Mouse (Mus musculus): ENCODE data around the gene Elf4. TPM values are rescaled to one million over a fixed set of nuclear protein-coding genes. Genes with fewer than 3 reads are reported as not detected.
"Not testable (repeated sequence)": the region's sequence is repeated elsewhere in the genome, so short reads cannot be mapped to it uniquely, and the experiment has no call there.

The Elf4 gene
- polyA plus RNA-seq, 1 experiment from 2014 or later: 13.0 TPM

DNA sequence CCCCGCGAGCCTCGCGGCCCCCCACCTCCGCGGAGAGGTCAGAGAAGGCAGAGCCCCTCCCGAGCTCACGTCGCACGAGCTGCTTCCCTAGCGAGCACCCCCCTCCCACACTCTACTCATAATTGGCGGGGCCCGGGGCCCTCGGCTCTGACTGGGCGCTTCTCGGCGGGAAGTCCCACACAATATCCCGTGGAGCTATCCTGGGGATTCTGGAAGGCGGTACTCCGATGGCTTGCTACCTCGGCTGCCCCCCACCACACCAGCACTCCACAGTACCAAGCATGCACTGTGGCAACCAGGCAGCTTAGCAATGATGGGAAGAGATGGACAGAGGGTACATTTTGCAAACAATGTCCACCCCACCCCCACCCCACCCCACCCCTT lies 8.4 kb downstream of the Elf4 start:
- 14% methylated on average over 10 of the region's 21 CpGs for WGBS

DNA sequence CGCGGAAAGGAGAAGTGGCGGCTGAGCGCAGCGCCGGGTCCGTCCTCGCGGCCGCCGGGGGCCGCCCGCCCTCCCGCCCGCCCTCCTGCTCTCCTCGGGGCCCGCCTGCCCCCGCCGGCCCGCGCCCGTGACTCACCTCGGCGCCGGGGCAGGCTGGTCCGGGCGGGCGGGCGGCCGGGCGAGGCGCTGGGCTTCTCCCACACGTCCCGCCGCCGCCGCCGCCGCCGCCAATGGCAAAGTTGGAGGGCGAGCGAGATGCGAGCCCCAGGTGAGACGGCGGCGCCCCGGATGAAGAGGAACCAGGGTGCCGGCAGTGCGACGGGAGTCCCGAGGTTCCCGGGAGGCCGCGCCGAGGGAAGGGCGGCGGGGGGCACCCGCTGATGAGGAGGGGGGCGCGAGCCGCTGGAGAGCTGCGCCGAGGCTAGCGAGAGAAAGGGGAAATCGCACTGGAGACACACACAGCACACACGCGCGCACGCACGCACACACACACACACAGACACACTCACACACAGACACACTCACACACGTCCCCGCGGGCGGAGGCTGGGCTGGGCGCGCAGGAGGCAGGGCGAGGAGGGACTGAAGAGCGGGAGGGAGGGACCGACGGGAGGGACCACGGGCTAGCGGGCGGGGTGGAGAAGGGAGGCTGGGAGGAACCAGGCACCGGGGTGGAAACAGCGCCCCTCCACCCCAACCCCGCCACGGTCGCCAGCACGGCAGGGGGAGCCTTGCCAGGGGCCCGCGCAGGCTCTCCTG lies 9.0 kb downstream of the Elf4 start:
- 0 out of 2 replicates have a peak, but pooled peaks cover 7% of the 10 kb centered on the region for H3K4me1 ChIP-seq (replicated peaks)
- H3K36me3 ChIP-seq: no peaks in the 10 kb centered on the region
- H3K9ac ChIP-seq: peak overlapping the region; percentile 72
- H3K4me3 ChIP-seq (replicated peaks): peak overlapping the region; percentile 57
- H3K27me3 ChIP-seq (replicated peaks): no peaks in the 10 kb centered on the region
- no peaks in the 10 kb centered on the region for H3K9me3 ChIP-seq
- H3K27ac ChIP-seq: peak overlapping the region; percentile 79
- 16% methylated on average over 42 of the region's 91 CpGs for WGBS
- peak overlapping the region; percentile 62 for H3K4me2 ChIP-seq (replicated peaks)
- peak; percentile 93 for ATAC-seq

More for the DNA sequence above, 8.4 kb downstream of the Elf4 start:
- H3K9ac ChIP-seq: peak overlapping the region; percentile 72
- no peaks in the 10 kb centered on the region for H3K36me3 ChIP-seq
- peak overlapping the region; percentile 71 for H3K27ac ChIP-seq
- no peaks in the 10 kb centered on the region for H3K9me3 ChIP-seq
- peak; percentile 72 for ATAC-seq
- H3K27me3 ChIP-seq (replicated peaks): no peaks in the 10 kb centered on the region
- H3K4me2 ChIP-seq (replicated peaks): peak overlapping the region; percentile 62
- 0 out of 2 replicates have a peak, but pooled peaks cover 7% of the 10 kb centered on the region for H3K4me1 ChIP-seq (replicated peaks)
- H3K4me3 ChIP-seq (replicated peaks): peak overlapping the region; percentile 57

DNA sequence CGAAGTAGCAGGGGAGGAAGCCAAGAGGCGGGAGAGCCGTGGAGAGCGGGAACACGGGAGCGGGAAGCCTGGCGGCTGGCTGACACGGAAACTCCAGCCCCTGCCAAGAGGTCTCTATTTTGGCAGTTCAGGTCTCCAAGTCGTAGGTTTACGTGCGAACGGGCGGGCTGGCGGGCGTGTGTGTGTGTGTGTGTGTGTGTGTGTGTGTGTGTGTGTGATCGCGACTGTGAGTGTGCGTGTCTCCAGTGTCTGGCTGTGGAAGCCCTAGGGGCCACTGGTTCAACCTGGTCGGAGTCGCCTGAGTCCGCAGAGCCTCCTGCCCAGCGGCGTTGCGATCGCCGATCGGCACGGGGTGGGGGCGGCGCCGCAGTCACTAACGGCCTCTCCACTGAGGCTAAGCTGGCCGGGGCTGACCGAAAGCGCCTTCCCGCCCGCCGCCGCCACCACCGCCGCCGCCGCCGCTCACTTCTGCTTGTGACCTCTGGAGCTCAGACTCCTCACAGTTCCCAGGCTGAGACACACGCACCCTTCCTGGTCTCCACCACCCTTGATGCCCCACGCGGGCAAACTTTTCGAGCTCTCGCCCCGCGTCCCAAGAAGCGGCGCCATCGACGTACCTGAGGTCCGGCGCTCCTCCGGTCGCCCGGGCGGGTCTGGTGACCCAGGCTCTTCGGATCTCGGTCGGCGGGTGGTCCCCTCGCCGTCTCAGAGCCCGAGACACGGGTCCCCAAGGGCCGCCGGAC lies 9.8 kb downstream of the Elf4 start:
- Histone ChIP-seq H3K27ac (peak overlapping the region; percentile 79), H3K4me3 (replicated peaks) (peak overlapping the region; percentile 57), H3K4me2 (replicated peaks) (peak overlapping the region; percentile 62), H3K4me1 (replicated peaks) (0 out of 2 replicates have a peak, but pooled peaks cover 7% of the 10 kb centered on the region), H3K27me3 (replicated peaks) (no peaks in the 10 kb centered on the region), H3K9me3 (no peaks in the 10 kb centered on the region), H3K36me3 (no peaks in the 10 kb centered on the region), H3K9ac (peak overlapping the region; percentile 72)
- peak; percentile 14; the same call in 1 of the 2 replicates for ATAC-seq
- WGBS: 23% methylated on average over 70 of the region's 71 CpGs

DNA sequence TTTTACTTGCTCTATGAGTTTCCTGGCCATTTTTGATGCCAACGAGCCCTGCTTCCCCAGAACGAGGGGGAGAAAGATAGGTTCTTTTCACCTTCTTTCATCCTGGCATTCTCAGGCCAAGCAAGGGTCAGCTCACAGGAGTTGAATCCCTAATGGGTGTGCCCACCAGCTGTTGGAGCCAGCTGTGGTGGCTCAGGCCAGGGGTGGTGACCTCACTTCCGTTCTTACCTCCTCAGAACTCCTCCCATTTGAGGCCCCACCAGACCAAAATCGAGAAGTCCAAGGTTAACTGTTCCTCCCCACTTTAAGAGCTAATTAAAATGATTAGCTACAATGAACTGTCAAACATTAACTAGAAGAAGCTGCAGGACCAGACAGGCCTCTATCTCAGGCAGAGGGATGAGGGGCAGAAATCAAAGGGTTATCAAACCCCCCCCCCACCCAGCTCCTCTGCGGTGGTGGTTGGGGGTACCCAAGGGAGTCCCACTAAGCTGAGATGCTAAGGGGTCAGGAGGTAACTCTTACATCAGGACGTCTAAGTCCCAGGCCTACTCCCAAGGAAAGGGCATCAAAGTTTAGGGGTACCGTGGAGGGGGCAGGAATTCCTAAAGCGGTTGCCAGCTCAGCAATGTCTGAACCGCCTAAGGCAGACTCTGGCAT lies 10.6 kb downstream of the Elf4 start:
- H3K9ac ChIP-seq: peak overlapping the region; percentile 72
- peak overlapping the region; percentile 79 for H3K27ac ChIP-seq
- peak overlapping the region; percentile 62 for H3K4me2 ChIP-seq (replicated peaks)
- H3K4me3 ChIP-seq (replicated peaks): peak overlapping the region; percentile 57
- H3K9me3 ChIP-seq: no peaks in the 10 kb centered on the region
- no peaks in the 10 kb centered on the region for H3K36me3 ChIP-seq
- H3K27me3 ChIP-seq (replicated peaks): no peaks in the 10 kb centered on the region
- ATAC-seq: peak; percentile 35
- WGBS: 27% methylated on average over 9 of the region's 9 CpGs
- H3K4me1 ChIP-seq (replicated peaks): 0 out of 2 replicates have a peak, but pooled peaks cover 7% of the 10 kb centered on the region

DNA sequence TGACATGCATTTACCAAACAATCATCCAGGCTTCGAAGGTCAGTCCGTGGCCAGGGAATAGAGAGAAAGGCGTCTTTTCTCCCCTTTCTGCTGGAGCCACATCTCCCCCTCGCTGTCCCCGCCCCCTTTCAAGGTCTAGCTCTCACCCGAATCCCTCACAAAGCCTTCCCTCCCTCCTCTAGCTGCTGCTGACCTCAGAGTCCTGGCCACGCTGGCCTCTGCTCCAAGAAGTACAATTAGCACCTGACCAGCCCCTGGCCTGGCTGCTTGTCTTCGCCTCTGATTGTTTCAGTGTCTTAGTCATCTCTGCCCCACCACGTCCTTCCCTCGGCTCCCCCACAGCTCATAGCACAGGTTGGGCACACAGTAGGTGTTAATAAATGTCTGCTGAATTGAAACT lies 13.3 kb downstream of the Elf4 start:
- WGBS: 42% methylated on average over 10 of the region's 10 CpGs
- no peak for ATAC-seq
- H3K4me1 ChIP-seq (replicated peaks): 0 out of 2 replicates have a peak, but pooled peaks cover 3% of the 10 kb centered on the region
- no peaks in the 10 kb centered on the region for H3K27me3 ChIP-seq (replicated peaks)
- no peaks in the 10 kb centered on the region for H3K36me3 ChIP-seq
- no peak overlapping the region for H3K27ac ChIP-seq
- no peak overlapping the region for H3K4me3 ChIP-seq (replicated peaks)
- no peak overlapping the region for H3K9ac ChIP-seq
- H3K9me3 ChIP-seq: no peaks in the 10 kb centered on the region
- 0 out of 2 replicates have a peak overlapping the region, but pooled peaks have one; percentile 17 for H3K4me2 ChIP-seq (replicated peaks)

DNA sequence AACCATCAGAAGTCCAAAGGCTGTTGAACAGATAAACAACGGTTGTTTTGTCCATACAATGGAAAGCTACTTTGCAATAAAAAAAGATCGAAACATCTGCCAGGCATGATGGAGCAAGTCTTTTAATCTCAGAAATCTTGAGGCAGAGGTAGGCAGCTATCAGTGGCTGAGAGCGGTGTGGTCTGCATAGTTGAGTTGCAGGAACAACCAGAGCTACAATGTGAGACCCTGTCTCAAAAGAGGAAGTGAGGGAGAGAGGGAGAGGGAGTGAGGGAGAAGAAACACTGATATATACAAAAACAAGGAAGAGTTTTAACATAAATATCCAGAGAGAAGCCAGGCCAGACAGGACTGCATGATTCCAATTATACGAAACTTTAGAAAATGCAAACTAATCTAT lies 18.3 kb downstream of the Elf4 start:
- Histone ChIP-seq H3K4me3 (replicated peaks) (no peak overlapping the region), H3K4me2 (replicated peaks) (no peak overlapping the region), H3K27ac (no peak overlapping the region), H3K36me3 (no peaks in the 10 kb centered on the region), H3K27me3 (replicated peaks) (no peaks in the 10 kb centered on the region), H3K9ac (no peak overlapping the region), H3K9me3 (no peaks in the 10 kb centered on the region), H3K4me1 (replicated peaks) (no peaks in the 10 kb centered on the region)
- no peak for ATAC-seq
- 65% methylated on average over 4 of the region's 4 CpGs for WGBS

DNA sequence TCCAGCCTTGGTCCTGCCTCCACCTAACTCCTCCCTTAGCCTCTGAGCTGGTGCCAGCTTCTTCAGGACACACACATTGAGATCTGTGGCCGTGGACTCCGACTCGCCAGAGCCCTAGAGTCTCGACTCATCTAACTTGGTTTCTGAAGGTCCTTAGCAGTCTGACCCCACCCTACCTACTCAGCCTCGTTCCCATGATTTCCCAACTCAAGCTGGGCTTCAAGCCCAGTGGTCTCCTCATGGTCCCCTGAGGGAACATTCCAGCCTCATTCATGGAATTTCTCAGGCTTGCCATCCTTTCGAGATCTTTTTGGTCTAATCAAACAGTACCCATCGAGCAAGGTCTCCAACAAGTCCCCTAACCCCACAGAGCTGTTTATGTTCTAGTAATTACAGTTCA lies 21.0 kb downstream of the Elf4 start:
- no peak overlapping the region for H3K27ac ChIP-seq
- WGBS: 69% methylated on average over 7 of the region's 7 CpGs
- H3K36me3 ChIP-seq: no peaks in the 10 kb centered on the region
- H3K9ac ChIP-seq: no peak overlapping the region
- H3K4me3 ChIP-seq (replicated peaks): no peak overlapping the region
- H3K9me3 ChIP-seq: no peaks in the 10 kb centered on the region
- no peak for ATAC-seq
- H3K27me3 ChIP-seq (replicated peaks): no peaks in the 10 kb centered on the region
- H3K4me2 ChIP-seq (replicated peaks): no peak overlapping the region
- peaks cover 8% of the 10 kb centered on the region for H3K4me1 ChIP-seq (replicated peaks)

DNA sequence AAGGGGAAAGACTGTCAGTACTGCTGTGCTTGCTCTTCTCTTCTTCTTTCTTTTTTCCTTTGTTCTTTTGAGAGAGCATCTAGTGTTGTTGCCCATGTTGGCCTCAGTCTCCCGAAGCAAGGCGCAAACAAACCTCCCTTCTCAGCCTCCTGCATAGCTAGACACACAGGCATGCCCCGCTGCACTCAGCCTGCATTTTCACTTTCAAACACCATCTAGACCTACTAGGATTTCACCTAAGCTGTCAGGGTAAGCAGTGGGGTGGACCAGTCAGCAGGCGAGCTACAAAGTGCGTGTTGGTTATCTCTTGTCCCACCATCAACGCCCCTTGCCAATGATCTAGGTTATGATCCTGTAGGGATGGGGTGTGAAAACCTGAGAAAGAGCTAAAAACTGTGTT lies 21.4 kb downstream of the Elf4 start:
- H3K9ac ChIP-seq: no peak overlapping the region
- no peak for ATAC-seq
- no peaks in the 10 kb centered on the region for H3K27me3 ChIP-seq (replicated peaks)

DNA sequence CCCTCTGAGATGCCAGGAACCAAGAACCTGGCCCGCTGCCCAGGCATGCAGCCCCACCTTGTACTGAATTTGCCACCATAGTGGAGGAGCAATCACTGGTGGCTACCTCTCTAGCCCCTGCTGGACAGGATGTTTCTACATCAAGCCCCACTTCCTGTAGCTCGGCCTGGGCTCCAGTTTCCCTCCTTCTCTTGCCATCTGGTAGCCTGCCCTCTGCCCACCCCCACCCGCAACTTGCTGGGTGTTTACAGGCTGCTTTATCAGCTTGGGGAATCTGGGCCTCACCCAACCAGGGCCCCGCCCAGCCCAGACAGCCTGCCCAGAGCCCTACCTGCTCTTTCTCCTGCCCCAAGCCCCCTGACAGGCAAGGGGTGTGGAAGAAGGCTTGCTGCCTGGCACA lies 23.9 kb downstream of the Elf4 start:
- H3K9me3 ChIP-seq: no peaks in the 10 kb centered on the region
- H3K4me3 ChIP-seq (replicated peaks): no peak overlapping the region
- no peak overlapping the region for H3K27ac ChIP-seq
- no peak overlapping the region for H3K4me2 ChIP-seq (replicated peaks)
- no peaks in the 10 kb centered on the region for H3K36me3 ChIP-seq
- WGBS: 35% methylated on average over 4 of the region's 4 CpGs
- no peaks in the 10 kb centered on the region for H3K27me3 ChIP-seq (replicated peaks)
- H3K4me1 ChIP-seq (replicated peaks): peaks cover 16% of the 10 kb centered on the region
- no peak overlapping the region for H3K9ac ChIP-seq
- ATAC-seq: peak; percentile 76

More for the DNA sequence above, 21.4 kb downstream of the Elf4 start:
- Histone ChIP-seq H3K4me1 (replicated peaks) (peaks cover 8% of the 10 kb centered on the region), H3K27ac (no peak overlapping the region), H3K36me3 (no peaks in the 10 kb centered on the region), H3K9me3 (no peaks in the 10 kb centered on the region), H3K4me3 (replicated peaks) (no peak overlapping the region), H3K4me2 (replicated peaks) (no peak overlapping the region)
- 88% methylated on average over 6 of the region's 6 CpGs for WGBS

DNA sequence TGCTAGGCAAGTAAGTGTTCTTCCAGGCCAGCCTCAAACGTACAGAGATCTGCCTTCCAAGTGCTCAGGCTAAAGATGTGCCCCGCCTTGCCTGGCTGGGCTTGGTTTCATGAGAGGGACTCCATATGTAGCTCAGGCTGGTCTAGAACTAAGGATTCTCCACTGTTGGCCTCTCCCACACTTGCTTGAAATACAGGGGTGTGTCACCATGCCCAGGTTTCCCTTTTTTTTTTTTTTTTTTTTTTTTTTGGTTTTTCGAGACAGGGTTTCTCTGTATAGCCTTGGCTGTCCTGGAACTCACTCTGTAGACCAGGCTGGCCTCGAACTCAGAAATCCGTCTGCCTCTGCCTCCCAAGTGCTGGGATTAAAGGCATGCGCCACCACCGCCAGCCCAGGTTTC lies 26.9 kb downstream of the Elf4 start:
- not testable (repeated sequence) for H3K27ac ChIP-seq; ATAC-seq; H3K4me2 ChIP-seq (replicated peaks); H3K36me3 ChIP-seq; H3K4me3 ChIP-seq (replicated peaks); H3K9me3 ChIP-seq; H3K27me3 ChIP-seq (replicated peaks); H3K9ac ChIP-seq
- WGBS: 82% methylated on average over 6 of the region's 7 CpGs
- peaks cover 26% of the 10 kb centered on the region for H3K4me1 ChIP-seq (replicated peaks)

DNA sequence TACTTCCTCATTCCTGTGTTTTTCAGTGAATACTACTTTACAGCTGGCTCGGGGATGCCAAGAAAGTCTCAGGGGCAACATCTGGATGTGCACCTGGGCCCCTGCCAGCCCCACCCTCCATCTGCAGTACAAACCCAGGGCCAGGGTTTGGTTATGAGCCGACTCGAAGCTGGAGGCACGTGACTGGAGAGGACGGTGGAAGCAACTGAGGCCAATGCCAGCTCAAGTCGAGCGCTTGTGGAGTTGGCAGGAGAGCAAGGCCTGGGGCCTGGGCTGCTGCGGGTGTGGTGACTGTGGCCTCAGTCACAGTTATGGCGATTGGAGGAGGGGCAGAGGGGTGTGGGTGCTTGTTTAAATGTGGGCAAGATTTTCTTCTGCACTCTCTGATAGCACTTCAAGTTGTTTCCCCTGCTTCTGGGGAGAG lies 27.4 kb downstream of the Elf4 start:
- ATAC-seq: no peak
- H3K27ac ChIP-seq: no peak overlapping the region
- H3K4me2 ChIP-seq (replicated peaks): no peak overlapping the region
- no peak overlapping the region for H3K9ac ChIP-seq
- H3K9me3 ChIP-seq: no peaks in the 10 kb centered on the region
- H3K36me3 ChIP-seq: no peaks in the 10 kb centered on the region
- no peaks in the 10 kb centered on the region for H3K27me3 ChIP-seq (replicated peaks)
- no peak overlapping the region for H3K4me3 ChIP-seq (replicated peaks)
- WGBS: 65% methylated on average over 9 of the region's 9 CpGs
- peaks cover 26% of the 10 kb centered on the region for H3K4me1 ChIP-seq (replicated peaks)

DNA sequence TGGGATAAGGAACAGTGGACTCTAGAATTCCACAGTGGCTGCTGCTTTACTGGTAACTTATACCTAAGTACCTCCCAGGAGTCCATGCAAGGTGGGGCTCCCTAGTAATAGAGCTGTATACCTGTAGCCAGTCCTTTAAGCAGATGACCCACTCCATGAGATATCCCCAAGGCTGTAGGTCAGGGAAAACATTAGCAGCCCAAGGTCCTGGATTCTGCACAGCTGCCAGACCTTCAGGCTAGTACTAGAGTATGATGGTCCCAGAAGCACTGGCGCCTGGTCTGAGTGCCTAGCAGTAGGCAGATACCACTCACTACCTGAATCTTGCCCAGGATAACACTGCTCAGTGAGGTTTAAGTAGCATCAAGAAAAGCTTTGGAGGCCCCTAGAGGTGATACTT lies 28.7 kb downstream of the Elf4 start:
- Histone ChIP-seq H3K4me3 (replicated peaks) (no peak overlapping the region), H3K27ac (no peak overlapping the region), H3K9me3 (no peaks in the 10 kb centered on the region), H3K9ac (no peak overlapping the region), H3K36me3 (no peaks in the 10 kb centered on the region), H3K27me3 (replicated peaks) (no peaks in the 10 kb centered on the region), H3K4me1 (replicated peaks) (peaks cover 24% of the 10 kb centered on the region), H3K4me2 (replicated peaks) (no peak overlapping the region)
- ATAC-seq: 0 out of 2 replicates have a peak, but pooled peaks have one; percentile 18
- whole genome bisulfite sequencing: 71% methylated on average over 1 of the region's 1 CpGs

Data from intestine, embryonic 15.5 days (tissue).